Mouse (Mus musculus) lung, adult 2 months (tissue): ENCODE data around the gene Dusp27. TPM values are rescaled to one million over a fixed set of nuclear protein-coding genes. Genes with fewer than 3 reads are reported as not detected.

Experiments used
- DNase-seq: peaks from one replicate; pipeline ENCODE4 v3.0.0; 2022
- H3K4me1 ChIP-seq: fragments of 200-500 bp; 2 replicates; pipeline ENCODE4 v1.6.1; 2011; ENCODE audit warnings: low read length; ENCODE audit not compliant: control insufficient read depth, insufficient read depth
- H3K4me3 ChIP-seq: fragments of 200-500 bp; replicated peaks from 2 replicates; pipeline ENCODE3; 2011; ENCODE audit warnings: low read depth, mild to moderate bottlenecking, control low read depth, low read length; ENCODE audit errors: extremely low read depth
- CTCF ChIP-seq: fragments of 200-500 bp; IDR thresholded peaks from 2 replicates; pipeline ENCODE4 v1.5.1; 2011; ENCODE audit warnings: mild to moderate bottlenecking, low read length, control low read depth; ENCODE audit not compliant: insufficient read depth
- POLR2A ChIP-seq: fragments of 200-500 bp; IDR thresholded peaks from 2 replicates; pipeline ENCODE4 v1.6.1; 2011; ENCODE audit warnings: low read depth, mild to moderate bottlenecking, control low read depth, low read length, borderline replicate concordance; ENCODE audit errors: extremely low read depth
- WGBS: fragments of 180-500 bp; shearing (Covaris S2); methylation state at CpG from one replicate; pipeline ENCODE4 v1.1.7; 2018; 5-methylcytosine and 5-hydroxymethylcytosine counted together
- polyA plus RNA-seq: library from polyadenylated mRNA; depleted of rRNA; stranded (reverse); fragments of >200 nt; gene quantifications from 2 replicates; pipeline ENCODE4 v1.2.3, GENCODE M21; 2012; rRNA removed

The Dusp27 gene
- polyA plus RNA-seq, result 0.19 and 0.69 TPM in 2 replicates

- H3K4me3 ChIP-seq, result no peak within 1 kb of the TSS
- WGBS, result 55% methylated on average over 4 of the region's 4 CpGs
- H3K4me1 ChIP-seq, result no peaks in the 10 kb centered on the region
- TF ChIP-seq CTCF (no peak), POLR2A (no peak)
- no peak for DNase-seq
These were observed at the start of gene Dusp27 for GRCm38 (mm10) chr1:166127719-166128118. Gene Dusp27 (minus strand): TSS chr1:166127922.

GRCm38 (mm10) chr1:166173621-166174020 is 45.9 kb upstream of the Dusp27 start:
- WGBS, result 84% methylated on average over 9 of the region's 9 CpGs
- TF ChIP-seq POLR2A, result no peak
- no peak for TF ChIP-seq CTCF
- DNase-seq, result no peak
- no peaks in the 10 kb centered on the region for H3K4me1 ChIP-seq
- H3K4me3 ChIP-seq, result no peak overlapping the region

- Histone ChIP-seq H3K4me3 (no peak overlapping the region), H3K4me1 (no peaks in the 10 kb centered on the region)
- TF ChIP-seq POLR2A, result no peak
- TF ChIP-seq CTCF, result no peak
- DNase-seq, result no peak
- 44% methylated on average over 3 of the region's 3 CpGs for WGBS
These were observed 45.3 kb upstream of the Dusp27 start for GRCm38 (mm10) chr1:166172992-166173391.

GRCm38 (mm10) chr1:166170852-166171251 is 43.1 kb upstream of the Dusp27 start:
- WGBS, result 87% methylated on average over 12 of the region's 12 CpGs
- no peak for TF ChIP-seq POLR2A
- TF ChIP-seq CTCF, result no peak
- no peak overlapping the region for H3K4me3 ChIP-seq
- H3K4me1 ChIP-seq, result no peaks in the 10 kb centered on the region
- no peak for DNase-seq

GRCm38 (mm10) chr1:166169713-166170112 is 42.0 kb upstream of the Dusp27 start:
- WGBS, result 86% methylated on average over 7 of the region's 7 CpGs
- H3K4me3 ChIP-seq, result no peak overlapping the region
- no peak for DNase-seq
- no peaks in the 10 kb centered on the region for H3K4me1 ChIP-seq
- TF ChIP-seq CTCF (no peak), POLR2A (no peak)

- no peaks in the 10 kb centered on the region for H3K4me1 ChIP-seq
- TF ChIP-seq CTCF, result no peak
- TF ChIP-seq POLR2A, result no peak
- H3K4me3 ChIP-seq, result no peak overlapping the region
- 91% methylated on average over 7 of the region's 7 CpGs for WGBS
- DNase-seq, result no peak
These were observed 40.3 kb upstream of the Dusp27 start for GRCm38 (mm10) chr1:166168017-166168416.

- WGBS, result 84% methylated on average over 4 of the region's 4 CpGs
- no peaks in the 10 kb centered on the region for H3K4me1 ChIP-seq
- H3K4me3 ChIP-seq, result no peak overlapping the region
- DNase-seq, result no peak
- no peak for TF ChIP-seq POLR2A
- no peak for TF ChIP-seq CTCF
These were observed 39.7 kb upstream of the Dusp27 start for GRCm38 (mm10) chr1:166167405-166167804.

- no peak overlapping the region for H3K4me3 ChIP-seq
- DNase-seq, result no peak
- no peaks in the 10 kb centered on the region for H3K4me1 ChIP-seq
- WGBS, result 87% methylated on average over 9 of the region's 9 CpGs
- no peak for TF ChIP-seq POLR2A
- TF ChIP-seq CTCF, result no peak
These were observed 37.4 kb upstream of the Dusp27 start for GRCm38 (mm10) chr1:166165159-166165558.

- H3K4me3 ChIP-seq, result no peak overlapping the region
- no peak for TF ChIP-seq POLR2A
- DNase-seq, result no peak
- 90% methylated on average over 14 of the region's 14 CpGs for WGBS
- H3K4me1 ChIP-seq, result no peaks in the 10 kb centered on the region
These were observed 36.9 kb upstream of the Dusp27 start for GRCm38 (mm10) chr1:166164580-166164979.

- H3K4me1 ChIP-seq, result no peaks in the 10 kb centered on the region
- H3K4me3 ChIP-seq, result no peak overlapping the region
- peak; percentile 69 for DNase-seq
- WGBS, result 13% methylated on average over 24 of the region's 24 CpGs
- TF ChIP-seq CTCF (peak; percentile 87), POLR2A (no peak)
These were observed 33.1 kb upstream of the Dusp27 start for GRCm38 (mm10) chr1:166160569-166161445.

GRCm38 (mm10) chr1:166160111-166160510 is 32.4 kb upstream of the Dusp27 start:
- H3K4me3 ChIP-seq, result no peak overlapping the region
- WGBS, result 51% methylated on average over 5 of the region's 5 CpGs
- DNase-seq, result no peak
- TF ChIP-seq CTCF (no peak), POLR2A (no peak)
- H3K4me1 ChIP-seq, result no peaks in the 10 kb centered on the region
